Comparison of ENCODE assay signal across 24 mouse cellular contexts in the genomic region with DNA sequence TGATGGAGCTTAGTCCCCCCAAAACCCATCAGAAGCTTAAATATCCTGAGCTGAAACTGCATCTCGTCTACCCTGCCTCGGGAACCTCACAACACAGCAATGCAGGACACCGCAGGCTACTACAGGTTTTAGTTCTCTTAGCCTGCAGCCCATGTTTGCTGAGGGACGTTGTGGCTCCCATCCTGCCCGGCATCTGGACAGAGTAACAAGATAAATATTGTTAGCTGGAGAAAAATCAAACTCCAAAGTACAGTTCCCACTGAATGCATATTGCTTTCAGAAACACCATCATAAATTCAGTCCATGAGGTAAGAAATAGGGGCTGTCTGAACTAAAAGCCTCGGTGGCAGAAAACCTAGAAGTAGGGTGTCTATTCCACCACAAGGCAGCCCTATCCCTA.
"Had no signal": no experiment of that assay in that cellular context is flagged by ENCODE, and none has a peak within 500 bp of the region (broad histone marks: within the 10 kb centered on the region; RNA-seq: fewer than 3 reads in every experiment).

No protein-coding gene starts in this region.

- H3K27ac ChIP-seq: heart, adult 2 months; heart, embryonic 13.5 days; heart, embryonic 15.5 days; hindbrain, embryonic 13.5 days; hindbrain, embryonic 15.5 days; hindbrain, postnatal 0 days; kidney, postnatal 0 days; limb, embryonic 13.5 days; limb, embryonic 15.5 days had no signal

- H3K4me3 ChIP-seq: heart, adult 2 months; heart, embryonic 13.5 days; heart, embryonic 15.5 days; hindbrain, embryonic 13.5 days; hindbrain, embryonic 15.5 days; limb, embryonic 13.5 days; limb, embryonic 15.5 days had no signal

- H3K27me3 ChIP-seq: heart, embryonic 13.5 days; heart, embryonic 15.5 days; hindbrain, embryonic 13.5 days; hindbrain, embryonic 15.5 days; limb, embryonic 13.5 days; limb, embryonic 15.5 days had no signal

- H3K9ac ChIP-seq: forebrain, postnatal 0 days; heart, embryonic 13.5 days; heart, embryonic 15.5 days; hindbrain, embryonic 13.5 days; hindbrain, embryonic 15.5 days; limb, embryonic 13.5 days; limb, embryonic 15.5 days had no signal

- H3K9me3 ChIP-seq: heart, embryonic 13.5 days; heart, embryonic 15.5 days; hindbrain, embryonic 13.5 days; hindbrain, embryonic 15.5 days; limb, embryonic 13.5 days; limb, embryonic 15.5 days had no signal

- DNase-seq: forebrain, postnatal 0 days; gastrocnemius, postnatal 14 days; gastrocnemius, postnatal 36 days; heart, adult 11 months; heart, adult 2 months; heart, postnatal 14 days; heart, postnatal 36 days; kidney, adult 11 months; kidney, adult 2 months; kidney, postnatal 14 days; kidney, postnatal 36 days; layer of hippocampus, adult 9-11 months; layer of hippocampus, postnatal 36 days; left cerebral cortex, postnatal 4 days had no signal

- H3K4me2 ChIP-seq: heart, embryonic 11.5 days; heart, embryonic 13.5 days; heart, embryonic 15.5 days; hindbrain, embryonic 13.5 days; hindbrain, embryonic 15.5 days; limb, embryonic 13.5 days; limb, embryonic 15.5 days had no signal

- ATAC-seq: forebrain, postnatal 0 days; hindbrain, postnatal 0 days; intestine, embryonic 16.5 days had no signal

- H3K36me3 ChIP-seq: heart, embryonic 15.5 days; hindbrain, embryonic 13.5 days; hindbrain, embryonic 15.5 days; limb, embryonic 13.5 days; limb, embryonic 15.5 days had no signal
